Mouse (Mus musculus): ENCODE data around the gene Prss16.

Prss16 gene

GRCm38 (mm10) chr13:22036149-22036956 lies 26.8 kb upstream of the Prss16 start:
- CTCF ChIA-PET, result interaction anchor here (0.6 kb wide), 1 partner anchor 57 kb away, joined by 3 read pairs; no protein-coding TSS in a partner anchor

GRCm38 (mm10) chr13:22035267-22036148 lies 26.0 kb upstream of the Prss16 start, which contains the start of the genes Hist1h2ah and Hist1h2bk:
Hist1h2ah (minus strand) TSS chr13:22035568.
Hist1h2bk (plus strand) TSS chr13:22035870.
- CTCF ChIA-PET, result interaction anchor here (0.5 kb wide), 1 partner anchor 8 kb away, joined by 3 read pairs; the partner anchor contains the start of gene Hist1h2bj

- CTCF ChIA-PET, result no interaction called here
Measured at GRCm38 (mm10) chr13:22034443-22035266, 25.1 kb upstream of the Prss16 start.

GRCm38 (mm10) chr13:22033741-22034442 lies 24.4 kb upstream of the Prss16 start:
- CTCF ChIA-PET, result interaction anchor here (0.7 kb wide), 2 partner anchors 60 to 1401 kb away, joined by 4 to 11 read pairs; no protein-coding TSS in a partner anchor

- CTCF ChIA-PET, result interaction anchor here (0.5 to 1.1 kb wide), 6 partner anchors 9 to 1556 kb away, joined by 3 to 17 read pairs (median 4); partner anchors contain the start of gene Hist1h4k
Measured at GRCm38 (mm10) chr13:22030493-22030892, 21.0 kb upstream of the Prss16 start.

GRCm38 (mm10) chr13:22029928-22030327 lies 20.4 kb upstream of the Prss16 start:
- CTCF ChIA-PET, result interaction anchor here (0.5 to 2.0 kb wide), 3 partner anchors 10 to 312 kb away, joined by 3 to 10 read pairs (median 4); no protein-coding TSS in a partner anchor

- CTCF ChIA-PET, result interaction anchor here (0.6 to 2.0 kb wide), 6 partner anchors 11 to 1403 kb away, joined by 3 to 10 read pairs (median 4); no protein-coding TSS in a partner anchor
Measured at GRCm38 (mm10) chr13:22028673-22029460, 19.3 kb upstream of the Prss16 start.

- CTCF ChIA-PET, result interaction anchor here (1.0 kb wide), 1 partner anchor 8 kb away, joined by 4 read pairs; no protein-coding TSS in a partner anchor
Measured at GRCm38 (mm10) chr13:22026058-22027031, 16.8 kb upstream of the Prss16 start.

- CTCF ChIA-PET, result interaction anchor here (0.7 to 1.6 kb wide), 3 partner anchors 16 to 678 kb away, joined by 4 to 7 read pairs (median 6); no protein-coding TSS in a partner anchor
Measured at GRCm38 (mm10) chr13:22022241-22022640, 12.7 kb upstream of the Prss16 start.

GRCm38 (mm10) chr13:22021581-22021980 lies 12.0 kb upstream of the Prss16 start:
- CTCF ChIA-PET, result interaction anchor here (1.6 kb wide), 1 partner anchor 48 kb away, joined by 6 read pairs; no protein-coding TSS in a partner anchor

- CTCF ChIA-PET, result interaction anchor here (1.6 kb wide), 1 partner anchor 47 kb away, joined by 6 read pairs; no protein-coding TSS in a partner anchor
Measured at GRCm38 (mm10) chr13:22020901-22021339, 11.4 kb upstream of the Prss16 start.

- CTCF ChIA-PET, result interaction anchor here (0.6 to 1.4 kb wide), 2 partner anchors 10 to 14 kb away, joined by 4 to 6 read pairs; no protein-coding TSS in a partner anchor
Measured at GRCm38 (mm10) chr13:22019934-22020835, 10.6 kb upstream of the Prss16 start.

- CTCF ChIA-PET, result interaction anchor here (0.6 to 2.9 kb wide), 4 partner anchors 10 to 133 kb away, joined by 3 to 12 read pairs (median 4); no protein-coding TSS in a partner anchor
Measured at GRCm38 (mm10) chr13:22015479-22016450, 6.2 kb upstream of the Prss16 start.

- CTCF ChIA-PET, result interaction anchor here (1.7 to 2.9 kb wide), 2 partner anchors 9 to 18 kb away, joined by 5 to 12 read pairs; no protein-coding TSS in a partner anchor
Measured at GRCm38 (mm10) chr13:22014411-22014845, 4.9 kb upstream of the Prss16 start.

GRCm38 (mm10) chr13:22013716-22014115 lies 4.2 kb upstream of the Prss16 start:
- CTCF ChIA-PET, result interaction anchor here (1.7 to 2.9 kb wide), 2 partner anchors 8 to 18 kb away, joined by 5 to 12 read pairs; no protein-coding TSS in a partner anchor

Measured in spleen, embryonic (tissue).